Mouse (Mus musculus) lung, postnatal 0 days (tissue): Measurements from ENCODE around the gene Ippk. TPM values are rescaled to one million over a fixed set of nuclear protein-coding genes. Genes with fewer than 3 reads are reported as not detected.

Source experiments
- ATAC-seq: fragments of 200-750 bp; cut with Nextera tagmentation; 2 replicates; pipeline ENCODE4 v1.8.0; 2017; ENCODE audit warnings: moderate library complexity
- DNase-seq: peaks from one replicate; pipeline ENCODE4 v3.0.0-alpha.2; 2016; ENCODE audit warnings: low spot score
- H3K27ac ChIP-seq: fragments of 300-500 bp; sonication (generic); 2 replicates; pipeline ENCODE4 v1.5.1; 2014; ENCODE audit warnings: antibody characterized with exemption, mild to moderate bottlenecking, low read length, mixed read lengths
- H3K27me3 ChIP-seq: fragments of 300-500 bp; sonication (generic); replicated peaks from 2 replicates; pipeline ENCODE4 v1.6.1; 2014; ENCODE audit warnings: low read length, mixed read lengths; ENCODE audit not compliant: insufficient read depth
- H3K36me3 ChIP-seq: fragments of 300-500 bp; sonication (generic); 2 replicates; pipeline ENCODE4 v1.6.1; 2014; ENCODE audit warnings: low read length, mixed read lengths; ENCODE audit not compliant: insufficient read depth
- H3K4me1 ChIP-seq: fragments of 300-500 bp; sonication (generic); 2 replicates; pipeline ENCODE4 v1.6.1; 2014; ENCODE audit warnings: antibody characterized with exemption, low read depth, low read length, mixed read lengths; ENCODE audit not compliant: insufficient read depth
- H3K4me2 ChIP-seq: fragments of 300-500 bp; sonication (generic); replicated peaks from 2 replicates; pipeline ENCODE4 v1.6.1; 2014; ENCODE audit warnings: low read depth, mild to moderate bottlenecking, low read length, moderate library complexity, mixed read lengths
- H3K4me3 ChIP-seq: fragments of 300-500 bp; sonication (generic); 2 replicates; pipeline ENCODE4 v1.5.1; 2014; ENCODE audit warnings: low read depth, low read length
- H3K9ac ChIP-seq: fragments of 300-500 bp; sonication (generic); replicated peaks from 2 replicates; pipeline ENCODE4 v1.6.1; 2014; ENCODE audit warnings: low read depth, mild to moderate bottlenecking
- H3K9me3 ChIP-seq: fragments of 300-500 bp; sonication (generic); 2 replicates; pipeline ENCODE4 v1.6.1; 2016; ENCODE audit warnings: low read length, mixed read lengths
- CTCF ChIP-seq: IDR thresholded peaks from 2 replicates; pipeline ENCODE4 v1.5.1; 2016; ENCODE audit warnings: antibody characterized with exemption, mild to moderate bottlenecking
- EP300 ChIP-seq: IDR thresholded peaks from 2 replicates; pipeline ENCODE4 v1.6.1; 2016; ENCODE audit warnings: antibody characterized with exemption, mild to moderate bottlenecking, control low read depth
- WGBS: fragments of 180-500 bp; shearing (Covaris S2); extraction: QIAGEN DNeasy Blood & Tissue Kit; methylation state at CpG from one replicate; pipeline ENCODE4 v1.1.7; 2014; 5-methylcytosine and 5-hydroxymethylcytosine counted together
- polyA plus RNA-seq: library from polyadenylated mRNA; unstranded; fragments of >200 nt; fragmentation: Nextera tagmentation; extraction: Ambion mirVana; gene quantifications from 2 replicates; pipeline ENCODE4 v1.2.1, GENCODE M21; 2015

The Ippk gene
- polyA plus RNA-seq, 1 experiment from 2014 or later: 12.6 TPM

GRCm38 (mm10) chr13:49507176-49507575 is 86.1 kb downstream of the Ippk start:
- TF ChIP-seq CTCF (no peak), EP300 (no peak)
- no peak overlapping the region for H3K4me2 ChIP-seq
- H3K27ac ChIP-seq: no peak overlapping the region
- DNase-seq (peak; percentile 26), ATAC-seq (0 out of 2 replicates have a peak, but pooled peaks have one; percentile 17)
- no peaks in the 10 kb centered on the region for H3K36me3 ChIP-seq
- H3K9me3 ChIP-seq: no peaks in the 10 kb centered on the region
- WGBS: 34% methylated on average over 3 of the region's 3 CpGs
- no peak overlapping the region for H3K4me3 ChIP-seq
- no peaks in the 10 kb centered on the region for H3K27me3 ChIP-seq
- no peaks in the 10 kb centered on the region; the same call in 1 of the 2 replicates for H3K4me1 ChIP-seq
- H3K9ac ChIP-seq: no peak overlapping the region

Other genes starting within 250 kb of the Ippk start
- gene Ninj1, start 233.8 kb upstream of the Ippk start, polyA plus RNA-seq: 66.3 and 72.0 TPM in 2 replicates
- gene Card19, start 205.2 kb upstream of the Ippk start, polyA plus RNA-seq: 90.4 and 112 TPM in 2 replicates
- gene Susd3, start 172.5 kb upstream of the Ippk start, polyA plus RNA-seq: 2.5 TPM in 2 replicates
- gene Fgd3, start 100.9 kb upstream of the Ippk start, polyA plus RNA-seq: 0.37 and 0.56 TPM in 2 replicates
- gene Bicd2, start 79.7 kb upstream of the Ippk start, polyA plus RNA-seq: 32.5 and 40.2 TPM in 2 replicates
- gene Tes3-ps, start 72.1 kb downstream of the Ippk start, polyA plus RNA-seq: 0.35 and 0.49 TPM in 2 replicates
- gene Ecm2, start 83.6 kb downstream of the Ippk start, polyA plus RNA-seq: 3.1 and 3.6 TPM in 2 replicates
- gene Aspn, start 123.2 kb downstream of the Ippk start, polyA plus RNA-seq: 102 and 115 TPM in 2 replicates
- 0.54 and 0.74 TPM in 2 replicates for gene Omd, start 161.2 kb downstream of the Ippk start, polyA plus RNA-seq
- 79.1 and 79.9 TPM in 2 replicates for gene Ogn, start 186.8 kb downstream of the Ippk start, polyA plus RNA-seq
- gene Cenpp, start 231.5 kb downstream of the Ippk start, polyA plus RNA-seq: 3.8 and 3.9 TPM in 2 replicates
- gene Nol8, start 231.8 kb downstream of the Ippk start, polyA plus RNA-seq: 9.1 and 11.1 TPM in 2 replicates